Mouse (Mus musculus) right cerebral cortex, adult 18-20 months (tissue): ENCODE results near the gene Slc7a9.

ENCODE experiments used
- DNase-seq: peaks from one replicate; pipeline ENCODE4 v3.0.0; 2022; ENCODE audit warnings: mixed read lengths

Slc7a9 gene

GRCm38 (mm10) chr7:35447996-35448846 lies at the start of gene Slc7a9:
TSS of gene Slc7a9 (plus strand) at chr7:35448796.
- no peak for DNase-seq

DNA sequence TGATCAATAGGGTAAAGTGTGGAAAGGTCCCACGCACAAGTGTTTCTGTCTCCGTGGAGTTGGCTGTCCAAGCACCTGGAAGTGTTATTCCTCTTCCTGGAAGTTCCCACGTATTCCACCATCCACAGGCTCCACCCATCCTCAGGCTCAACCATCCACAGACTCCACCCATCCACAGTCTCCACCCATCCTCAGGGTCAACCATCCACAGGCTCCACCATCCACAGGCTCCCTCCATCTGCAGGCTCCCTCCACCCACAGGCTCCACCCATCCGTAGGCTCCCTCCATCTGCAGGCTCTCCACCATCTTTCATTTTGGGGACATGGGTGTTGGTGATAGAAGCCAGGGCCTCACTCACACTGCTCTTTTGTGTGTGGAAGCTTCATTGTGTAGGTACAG lies 47.4 kb upstream of the Slc7a9 start:
- DNase-seq = no peak

DNA sequence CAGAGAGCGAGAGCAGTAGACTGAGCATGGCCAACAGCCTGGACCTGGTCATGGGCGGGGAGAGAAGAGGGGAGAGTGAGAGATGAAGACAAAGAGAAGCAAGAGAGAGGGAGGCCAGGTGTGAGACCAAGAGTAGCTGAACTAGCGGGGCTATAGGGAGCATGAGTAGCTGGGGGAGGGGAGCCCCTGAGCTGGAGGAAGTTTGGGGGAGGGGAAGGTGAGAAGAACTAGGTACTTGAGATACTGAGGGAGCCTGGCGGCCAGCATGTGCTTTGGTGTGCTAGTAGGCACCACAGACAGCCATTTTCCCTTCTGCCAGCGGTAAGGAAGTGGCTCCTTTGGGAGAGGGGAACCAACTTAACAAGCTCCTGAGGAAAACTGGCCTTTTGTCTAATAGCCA lies 33.4 kb upstream of the Slc7a9 start:
- DNase-seq = no peak

- no peak for DNase-seq
Observed at GRCm38 (mm10) chr7:35415801-35416653, 32.6 kb upstream of the Slc7a9 start.

- DNase-seq = no peak
Observed at GRCm38 (mm10) chr7:35416654-35416948, 32.0 kb upstream of the Slc7a9 start.

DNA sequence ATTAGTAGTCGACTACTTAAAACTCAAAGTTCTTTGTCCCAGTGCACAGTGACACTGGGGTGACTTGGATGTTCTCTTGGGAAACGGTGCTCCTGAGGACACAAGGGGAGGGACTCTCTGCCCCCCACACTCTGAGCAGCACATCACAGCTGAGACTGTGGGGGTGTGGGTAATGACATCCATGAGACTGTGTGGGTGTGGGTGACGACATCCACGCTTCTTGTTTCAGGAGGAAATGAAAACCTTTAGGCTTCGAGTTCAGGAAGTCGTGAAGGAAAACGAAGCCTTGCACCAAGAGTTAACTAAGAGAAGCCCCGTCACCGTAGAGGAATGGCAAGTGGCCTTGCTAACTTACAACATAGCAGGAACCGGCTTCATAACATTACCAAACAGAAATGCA lies 25.5 kb upstream of the Slc7a9 start:
- no peak for DNase-seq

- no peak for DNase-seq
Observed at GRCm38 (mm10) chr7:35428146-35428545, 20.4 kb upstream of the Slc7a9 start.

DNA sequence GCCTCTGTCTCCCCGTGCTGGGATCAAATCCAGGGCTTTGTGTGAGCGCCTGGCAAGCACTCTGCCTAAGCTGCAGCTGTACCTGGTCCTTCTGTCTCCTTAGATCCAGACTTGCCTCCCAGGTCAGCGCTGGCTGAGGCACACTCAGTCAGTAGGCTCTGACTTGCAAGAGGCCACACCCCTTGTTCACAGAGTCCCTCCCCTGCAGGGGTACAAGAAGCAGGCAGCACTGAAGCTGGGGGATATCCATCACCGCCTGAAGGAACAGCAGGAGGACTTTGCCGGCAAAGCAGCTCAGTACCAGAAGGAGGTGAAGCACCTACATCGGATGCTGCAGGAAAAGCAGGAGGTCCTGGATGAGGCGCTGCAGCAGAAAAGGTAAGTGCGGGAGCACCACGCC lies 13.3 kb upstream of the Slc7a9 start:
- no peak for DNase-seq

GRCm38 (mm10) chr7:35447501-35447900 lies 1.1 kb upstream of the Slc7a9 start:
- no peak for DNase-seq

DNA sequence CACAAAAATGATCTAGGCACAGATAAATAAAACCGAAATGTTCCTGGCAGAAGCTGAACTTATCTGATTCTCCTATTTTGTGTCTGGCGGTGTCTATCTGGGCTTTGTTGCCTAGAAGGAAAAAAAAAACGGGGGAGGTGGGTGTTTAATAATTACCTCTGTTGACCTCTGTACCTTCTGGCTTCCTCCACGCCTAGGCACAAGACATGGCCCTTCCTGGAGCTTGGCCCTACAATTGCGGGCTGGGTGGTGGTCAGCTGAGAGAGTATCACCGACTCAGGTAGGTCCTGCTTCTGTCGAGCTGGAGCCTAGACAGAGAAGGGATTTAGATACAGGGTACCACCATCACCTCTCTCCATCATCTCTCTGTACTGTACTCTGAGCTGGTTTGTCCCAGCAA lies 271 bp downstream of the Slc7a9 start:
- no peak for DNase-seq

- DNase-seq = no peak
Observed at GRCm38 (mm10) chr7:35456091-35456814, 7.7 kb downstream of the Slc7a9 start.

- no peak for DNase-seq
Observed at GRCm38 (mm10) chr7:35460971-35461370, 12.4 kb downstream of the Slc7a9 start.

DNA sequence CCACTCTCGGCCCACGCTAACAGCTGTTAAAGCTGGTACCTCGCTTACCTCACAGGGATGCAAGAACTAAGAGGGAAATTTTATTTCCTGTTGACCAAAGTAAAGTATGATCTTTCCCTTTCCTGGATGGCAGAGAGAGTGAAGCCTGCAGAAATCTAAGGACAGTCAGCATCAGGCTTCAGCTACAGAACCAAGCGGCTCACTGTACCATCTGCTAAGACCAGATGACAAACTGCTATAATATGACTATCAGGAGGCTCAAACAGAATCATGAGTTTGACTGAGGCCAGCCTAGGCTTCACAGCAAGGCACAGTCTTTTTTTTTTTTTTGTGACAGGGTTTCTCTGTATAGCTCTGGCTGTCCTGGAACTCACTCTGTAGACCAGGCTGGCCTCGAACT lies 16.4 kb downstream of the Slc7a9 start:
- no peak for DNase-seq

- DNase-seq = no peak
Observed at GRCm38 (mm10) chr7:35467856-35468255, 19.3 kb downstream of the Slc7a9 start.

- no peak for DNase-seq
Observed at GRCm38 (mm10) chr7:35470794-35471193, 22.2 kb downstream of the Slc7a9 start.

DNA sequence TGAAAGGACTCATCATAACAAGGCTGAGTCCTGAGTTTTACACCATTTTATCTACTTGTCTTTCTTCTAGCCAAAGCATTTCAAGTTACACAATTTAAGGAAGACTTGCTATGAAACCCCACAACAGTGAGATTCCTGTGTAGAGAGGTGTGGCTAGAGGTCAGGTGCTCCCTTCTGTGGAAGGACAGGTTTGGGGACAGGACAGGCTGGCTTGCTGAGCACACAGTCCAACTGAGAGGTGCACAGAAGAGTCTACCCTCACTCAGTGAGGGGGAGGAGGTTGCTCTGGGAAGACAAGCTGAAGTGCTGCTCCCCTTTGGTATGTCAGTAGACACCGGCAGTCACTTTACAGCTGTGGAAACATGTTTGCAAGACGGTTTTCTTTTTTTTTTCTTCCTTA lies 27.9 kb downstream of the Slc7a9 start:
- no peak for DNase-seq

- DNase-seq = no peak
Observed at GRCm38 (mm10) chr7:35485126-35485525, 36.5 kb downstream of the Slc7a9 start.

- DNase-seq = no peak
Observed at GRCm38 (mm10) chr7:35486553-35486952, 38.0 kb downstream of the Slc7a9 start.

- DNase-seq = no peak
Observed at GRCm38 (mm10) chr7:35490186-35490585, 41.6 kb downstream of the Slc7a9 start.

DNA sequence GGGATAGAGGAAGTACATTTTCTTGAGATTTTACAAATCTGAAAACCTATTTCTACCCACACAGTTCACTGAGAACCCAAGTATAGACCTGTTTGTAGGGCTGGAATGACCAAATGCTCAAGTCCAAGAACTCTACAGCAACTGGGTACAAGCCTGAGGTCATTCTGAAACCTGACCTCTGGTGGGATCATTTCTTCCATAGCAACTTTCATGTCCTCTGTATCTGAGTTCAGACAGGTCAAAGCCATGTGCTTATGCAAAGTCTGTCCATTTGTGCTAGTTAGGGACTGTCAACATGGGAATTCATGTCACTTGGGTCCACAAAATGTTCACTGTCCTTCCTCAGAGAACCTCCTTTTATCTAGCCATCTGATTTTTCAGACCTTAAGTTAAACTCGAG lies 42.4 kb downstream of the Slc7a9 start:
- no peak for DNase-seq

DNA sequence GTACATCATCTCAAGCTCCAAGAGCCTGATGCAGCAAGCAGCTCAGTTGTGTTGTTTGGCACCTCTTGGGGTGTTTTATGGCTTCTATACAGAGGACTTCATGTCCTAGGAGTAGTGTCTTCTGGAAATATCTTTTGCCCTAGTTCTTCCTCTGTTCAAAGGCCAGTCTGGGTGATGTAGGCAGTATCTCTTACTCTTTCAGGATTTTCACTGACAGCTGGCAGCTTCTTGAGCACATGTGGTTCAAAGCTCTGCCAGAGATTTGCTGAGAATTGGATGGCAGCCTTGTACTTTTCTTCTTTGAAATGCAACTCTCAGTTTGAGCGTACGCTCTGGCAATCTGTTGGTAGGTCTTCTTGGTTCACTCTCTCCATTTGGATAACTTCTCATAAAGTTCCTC lies 48.9 kb downstream of the Slc7a9 start:
- DNase-seq = peak; percentile 43

DNA sequence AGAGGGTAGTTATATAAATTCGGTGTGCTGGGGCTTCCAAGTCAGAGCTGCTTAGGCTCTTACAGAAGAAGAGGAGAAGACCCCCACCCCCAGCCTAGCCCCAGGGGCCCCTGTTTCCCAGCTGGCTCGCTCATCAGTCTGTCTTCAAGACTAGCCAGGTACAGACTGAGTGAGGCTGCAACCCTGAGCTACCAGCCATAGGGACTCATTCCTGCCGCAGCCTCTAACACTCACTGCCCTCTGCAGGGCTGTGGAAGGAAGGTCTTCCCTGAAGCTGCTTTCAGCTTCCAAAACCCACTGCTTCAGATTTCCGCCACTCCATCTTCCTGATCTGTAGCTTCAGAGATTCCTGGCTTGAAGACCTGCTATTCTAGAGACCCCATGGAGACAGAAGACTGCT lies 53.4 kb downstream of the Slc7a9 start:
- DNase-seq = no peak
